Mouse (Mus musculus): ENCODE data around the gene Arhgef3. TPM values are rescaled to one million over a fixed set of nuclear protein-coding genes. Genes with fewer than 3 reads are reported as not detected.
"Not testable (repeated sequence)": the region's sequence is repeated elsewhere in the genome, so short reads cannot be mapped to it uniquely, and the experiment has no call there.

Gene Arhgef3
- polyA plus RNA-seq, 1 experiment, result 17.3 TPM

- Histone ChIP-seq H3K27ac (ENCODE audit: insufficient read depth, low read depth, low read length) (peak overlapping the region; percentile 62), H3K27me3 (replicated peaks; ENCODE audit: control insufficient read depth, insufficient read depth, low read length) (no peaks in the 10 kb centered on the region), H3K4me1 (ENCODE audit: control insufficient read depth, insufficient read depth, low read length) (0 out of 2 replicates have a peak, but pooled peaks cover 6% of the 10 kb centered on the region), H3K4me3 (ENCODE audit: insufficient read depth, low read depth, low read length) (no peak overlapping the region), H3K36me3 (ENCODE audit: control insufficient read depth, insufficient read depth, low read length) (no peaks in the 10 kb centered on the region)
- TF ChIP-seq POLR2A (IDR thresholded peaks at IDR 0.05; ENCODE audit: low read depth, low read length) (no peak), CTCF (conservative IDR thresholded peaks at IDR 0.05; ENCODE audit: insufficient read depth, insufficient read length, low read depth, low read length) (no peak)
- DNase-seq, result peak; percentile 80
- WGBS, result 73% methylated on average over 8 of the region's 8 CpGs
Observed at GRCm38 (mm10) chr14:27242253-27242652, 127.6 kb downstream of the Arhgef3 start.

DNA sequence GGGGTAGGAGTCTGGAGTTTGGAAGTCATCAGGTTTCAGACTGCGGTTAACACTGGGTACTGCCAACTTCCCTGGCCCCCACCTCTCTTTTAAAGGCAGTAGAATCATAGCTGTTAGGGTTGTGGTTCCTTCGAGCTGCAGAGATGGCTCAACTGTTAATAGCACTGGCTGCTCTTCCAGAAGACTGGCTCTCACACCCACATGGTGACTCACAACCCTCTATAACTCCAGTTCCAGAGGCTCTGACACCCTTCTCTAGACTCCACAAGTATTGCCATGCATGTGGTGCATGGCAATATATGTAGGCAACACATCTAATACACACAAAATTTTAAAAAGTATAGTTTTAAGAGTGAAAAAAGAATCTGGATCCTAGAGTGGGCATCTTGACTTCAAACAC is 128.1 kb downstream of the Arhgef3 start:
- 0 out of 2 replicates have a peak, but pooled peaks cover 6% of the 10 kb centered on the region for H3K4me1 ChIP-seq (ENCODE audit: control insufficient read depth, insufficient read depth, low read length)
- WGBS, result 37% methylated on average over 2 of the region's 2 CpGs
- no peak for TF ChIP-seq POLR2A (IDR thresholded peaks at IDR 0.05; ENCODE audit: low read depth, low read length)
- TF ChIP-seq CTCF (conservative IDR thresholded peaks at IDR 0.05; ENCODE audit: insufficient read depth, insufficient read length, low read depth, low read length), result no peak
- H3K27ac ChIP-seq (ENCODE audit: insufficient read depth, low read depth, low read length), result peak overlapping the region; percentile 56; the same call in 1 of the 2 replicates
- H3K27me3 ChIP-seq (replicated peaks; ENCODE audit: control insufficient read depth, insufficient read depth, low read length), result no peaks in the 10 kb centered on the region
- DNase-seq, result no peak
- no peaks in the 10 kb centered on the region for H3K36me3 ChIP-seq (ENCODE audit: control insufficient read depth, insufficient read depth, low read length)
- H3K4me3 ChIP-seq (ENCODE audit: insufficient read depth, low read depth, low read length), result no peak overlapping the region

- DNase-seq, result no peak
- Histone ChIP-seq H3K4me3 (ENCODE audit: insufficient read depth, low read depth, low read length) (no peak overlapping the region), H3K36me3 (ENCODE audit: control insufficient read depth, insufficient read depth, low read length) (no peaks in the 10 kb centered on the region), H3K4me1 (ENCODE audit: control insufficient read depth, insufficient read depth, low read length) (0 out of 2 replicates have a peak, but pooled peaks cover 6% of the 10 kb centered on the region), H3K27me3 (replicated peaks; ENCODE audit: control insufficient read depth, insufficient read depth, low read length) (no peaks in the 10 kb centered on the region), H3K27ac (ENCODE audit: insufficient read depth, low read depth, low read length) (no peak overlapping the region)
- WGBS, result 59% methylated on average over 5 of the region's 5 CpGs
- TF ChIP-seq CTCF (conservative IDR thresholded peaks at IDR 0.05; ENCODE audit: insufficient read depth, insufficient read length, low read depth, low read length) (no peak), POLR2A (IDR thresholded peaks at IDR 0.05; ENCODE audit: low read depth, low read length) (no peak)
Observed at GRCm38 (mm10) chr14:27243585-27243984, 128.9 kb downstream of the Arhgef3 start.

DNA sequence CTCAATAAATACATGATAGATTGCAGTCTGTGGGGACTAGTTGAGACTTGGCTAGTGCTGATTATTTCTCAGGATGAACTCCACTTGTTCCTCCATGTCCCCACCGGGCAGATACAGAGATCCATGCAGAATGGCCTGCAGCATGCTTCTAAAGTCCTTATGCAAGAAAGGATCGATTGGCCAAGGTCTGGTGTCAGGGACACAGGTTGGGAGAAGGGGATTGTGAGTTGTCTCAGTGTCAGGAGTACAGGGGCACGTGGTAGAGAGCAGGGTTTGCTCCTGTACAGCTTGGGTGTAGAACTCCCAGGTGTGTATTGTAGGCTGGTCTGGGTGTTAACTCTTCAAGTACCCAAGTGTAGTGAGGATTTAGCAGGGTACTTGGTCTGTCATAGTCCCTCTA is 130.2 kb downstream of the Arhgef3 start:
- Histone ChIP-seq H3K27me3 (replicated peaks; ENCODE audit: control insufficient read depth, insufficient read depth, low read length) (no peaks in the 10 kb centered on the region), H3K4me1 (ENCODE audit: control insufficient read depth, insufficient read depth, low read length) (0 out of 2 replicates have a peak, but pooled peaks cover 6% of the 10 kb centered on the region), H3K36me3 (ENCODE audit: control insufficient read depth, insufficient read depth, low read length) (no peaks in the 10 kb centered on the region), H3K27ac (ENCODE audit: insufficient read depth, low read depth, low read length) (no peak overlapping the region), H3K4me3 (ENCODE audit: insufficient read depth, low read depth, low read length) (no peak overlapping the region)
- TF ChIP-seq CTCF (conservative IDR thresholded peaks at IDR 0.05; ENCODE audit: insufficient read depth, insufficient read length, low read depth, low read length) (no peak), POLR2A (IDR thresholded peaks at IDR 0.05; ENCODE audit: low read depth, low read length) (no peak)
- 71% methylated on average over 3 of the region's 3 CpGs for WGBS
- no peak for DNase-seq

DNA sequence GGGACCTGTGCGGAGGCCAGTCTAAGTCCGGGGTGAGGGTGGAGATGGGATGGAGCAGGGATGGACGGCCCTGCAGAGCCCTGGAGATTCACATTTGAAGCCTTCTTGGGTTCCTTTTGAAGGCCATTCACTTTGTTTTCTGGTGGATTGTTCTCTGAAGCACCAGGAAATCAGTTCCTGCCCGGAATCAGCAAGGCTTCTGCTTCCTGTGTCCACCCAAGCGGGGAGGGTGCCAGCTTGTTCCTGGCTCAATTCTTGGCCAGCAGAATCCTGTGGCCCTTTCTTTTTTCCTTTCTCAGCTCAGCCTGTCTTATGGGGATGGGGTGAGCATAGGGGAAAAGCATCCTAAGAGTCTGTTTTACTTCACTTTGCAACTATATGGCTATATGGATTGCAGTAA is 131.7 kb downstream of the Arhgef3 start:
- Histone ChIP-seq H3K36me3 (ENCODE audit: control insufficient read depth, insufficient read depth, low read length) (no peaks in the 10 kb centered on the region), H3K4me1 (ENCODE audit: control insufficient read depth, insufficient read depth, low read length) (0 out of 2 replicates have a peak, but pooled peaks cover 6% of the 10 kb centered on the region), H3K27me3 (replicated peaks; ENCODE audit: control insufficient read depth, insufficient read depth, low read length) (no peaks in the 10 kb centered on the region), H3K27ac (ENCODE audit: insufficient read depth, low read depth, low read length) (peak overlapping the region; percentile 85), H3K4me3 (ENCODE audit: insufficient read depth, low read depth, low read length) (no peak overlapping the region)
- TF ChIP-seq CTCF (conservative IDR thresholded peaks at IDR 0.05; ENCODE audit: insufficient read depth, insufficient read length, low read depth, low read length) (no peak), POLR2A (IDR thresholded peaks at IDR 0.05; ENCODE audit: low read depth, low read length) (no peak)
- 69% methylated on average over 5 of the region's 5 CpGs for WGBS
- DNase-seq, result peak; percentile 67

DNA sequence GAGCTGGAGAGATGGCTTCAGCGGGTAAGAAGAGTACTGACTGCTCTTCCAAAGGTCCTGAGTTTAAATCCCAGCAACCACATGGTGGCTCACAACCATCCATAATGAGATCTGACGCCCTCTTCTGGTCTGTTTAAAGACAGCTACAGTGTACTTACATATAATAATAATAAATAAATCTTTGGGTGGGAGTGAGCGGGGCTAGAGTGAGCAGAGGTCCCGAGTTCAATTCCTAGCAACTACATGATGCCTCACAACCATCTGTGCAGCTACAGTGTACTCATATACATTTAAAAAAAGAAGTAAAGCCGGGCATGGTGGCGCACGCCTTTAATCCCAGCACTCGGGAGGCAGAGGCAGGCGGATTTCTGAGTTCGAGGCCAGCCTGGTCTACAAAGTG is 132.2 kb downstream of the Arhgef3 start:
- H3K36me3 ChIP-seq (ENCODE audit: control insufficient read depth, insufficient read depth, low read length); H3K27ac ChIP-seq (ENCODE audit: insufficient read depth, low read depth, low read length): not testable (repeated sequence)
- 95% methylated on average over 10 of the region's 10 CpGs for WGBS

GRCm38 (mm10) chr14:27249121-27249520 is 134.4 kb downstream of the Arhgef3 start:
- no peak overlapping the region for H3K4me3 ChIP-seq (ENCODE audit: insufficient read depth, low read depth, low read length)
- WGBS, result 68% methylated on average over 1 of the region's 1 CpGs

More for the DNA sequence above, 132.2 kb downstream of the Arhgef3 start:
- H3K4me1 ChIP-seq (ENCODE audit: control insufficient read depth, insufficient read depth, low read length); DNase-seq; H3K27me3 ChIP-seq (replicated peaks; ENCODE audit: control insufficient read depth, insufficient read depth, low read length); H3K4me3 ChIP-seq (ENCODE audit: insufficient read depth, low read depth, low read length): not testable (repeated sequence)

More at GRCm38 (mm10) chr14:27249121-27249520, 134.4 kb downstream of the Arhgef3 start:
- no peak overlapping the region for H3K27ac ChIP-seq (ENCODE audit: insufficient read depth, low read depth, low read length)
- no peak for TF ChIP-seq POLR2A (IDR thresholded peaks at IDR 0.05; ENCODE audit: low read depth, low read length)
- no peak for TF ChIP-seq CTCF (conservative IDR thresholded peaks at IDR 0.05; ENCODE audit: insufficient read depth, insufficient read length, low read depth, low read length)
- H3K36me3 ChIP-seq (ENCODE audit: control insufficient read depth, insufficient read depth, low read length), result no peaks in the 10 kb centered on the region
- no peak for DNase-seq
- H3K4me1 ChIP-seq (ENCODE audit: control insufficient read depth, insufficient read depth, low read length), result 0 out of 2 replicates have a peak, but pooled peaks cover 6% of the 10 kb centered on the region
- H3K27me3 ChIP-seq (replicated peaks; ENCODE audit: control insufficient read depth, insufficient read depth, low read length), result no peaks in the 10 kb centered on the region
